Mouse (Mus musculus) lung, embryonic 14.5 days (tissue): Measurements from ENCODE around the gene Fkbpl. TPM values are rescaled to one million over a fixed set of nuclear protein-coding genes. Genes with fewer than 3 reads are reported as not detected.

Source experiments
- ATAC-seq: fragments of 200-750 bp; cut with Nextera tagmentation; 2 replicates; pipeline ENCODE4 v1.8.0; 2017; ENCODE audit warnings: mild to moderate bottlenecking, moderate TSS enrichment, moderate library complexity; ENCODE audit not compliant: insufficient read depth
- DNase-seq: peaks from one replicate; pipeline ENCODE4 v3.0.0-alpha.2; 2015
- H3K27ac ChIP-seq: fragments of 300-500 bp; sonication (generic); 2 replicates; pipeline ENCODE4 v1.5.1; 2014; ENCODE audit warnings: low read depth, mild to moderate bottlenecking, moderate library complexity
- H3K27me3 ChIP-seq: fragments of 300-500 bp; sonication (generic); 2 replicates; pipeline ENCODE4 v1.6.1; 2014; ENCODE audit warnings: low read length, control low read depth; ENCODE audit not compliant: insufficient read depth
- H3K36me3 ChIP-seq: fragments of 300-500 bp; sonication (generic); 2 replicates; pipeline ENCODE4 v1.6.1; 2014; ENCODE audit warnings: control low read depth; ENCODE audit not compliant: insufficient read depth
- H3K4me1 ChIP-seq: fragments of 300-500 bp; sonication (generic); 2 replicates; pipeline ENCODE4 v1.6.1; 2014; ENCODE audit warnings: antibody characterized with exemption, control low read depth; ENCODE audit not compliant: insufficient read depth
- H3K4me2 ChIP-seq: fragments of 300-500 bp; sonication (generic); 2 replicates; pipeline ENCODE4 v1.6.1; 2014; ENCODE audit warnings: mild to moderate bottlenecking
- H3K4me3 ChIP-seq: fragments of 300-500 bp; sonication (generic); 2 replicates; pipeline ENCODE4 v1.5.1; 2014; ENCODE audit warnings: low read depth, low read length
- H3K9ac ChIP-seq: fragments of 300-500 bp; sonication (generic); 2 replicates; pipeline ENCODE4 v1.6.1; 2014
- H3K9me3 ChIP-seq: fragments of 300-500 bp; sonication (generic); 2 replicates; pipeline ENCODE4 v1.6.1; 2016; ENCODE audit warnings: low read depth, low read length, control low read depth
- CTCF ChIP-seq: IDR thresholded peaks from 2 replicates; pipeline ENCODE4 v1.5.1; 2016; ENCODE audit warnings: antibody characterized with exemption, low read depth
- WGBS: fragments of 180-500 bp; shearing (Covaris S2); extraction: QIAGEN DNeasy Blood & Tissue Kit; methylation state at CpG from one replicate; pipeline ENCODE4 v1.1.7; 2014; 5-methylcytosine and 5-hydroxymethylcytosine counted together
- polyA plus RNA-seq: library from polyadenylated mRNA; unstranded; fragments of >200 nt; fragmentation: Nextera tagmentation; extraction: Ambion mirVana; gene quantifications from 2 replicates; pipeline ENCODE4 v1.2.1, GENCODE M21; 2014

Gene Fkbpl
- polyA plus RNA-seq, 1 experiment from 2014 or later = 11.1 TPM

DNA sequence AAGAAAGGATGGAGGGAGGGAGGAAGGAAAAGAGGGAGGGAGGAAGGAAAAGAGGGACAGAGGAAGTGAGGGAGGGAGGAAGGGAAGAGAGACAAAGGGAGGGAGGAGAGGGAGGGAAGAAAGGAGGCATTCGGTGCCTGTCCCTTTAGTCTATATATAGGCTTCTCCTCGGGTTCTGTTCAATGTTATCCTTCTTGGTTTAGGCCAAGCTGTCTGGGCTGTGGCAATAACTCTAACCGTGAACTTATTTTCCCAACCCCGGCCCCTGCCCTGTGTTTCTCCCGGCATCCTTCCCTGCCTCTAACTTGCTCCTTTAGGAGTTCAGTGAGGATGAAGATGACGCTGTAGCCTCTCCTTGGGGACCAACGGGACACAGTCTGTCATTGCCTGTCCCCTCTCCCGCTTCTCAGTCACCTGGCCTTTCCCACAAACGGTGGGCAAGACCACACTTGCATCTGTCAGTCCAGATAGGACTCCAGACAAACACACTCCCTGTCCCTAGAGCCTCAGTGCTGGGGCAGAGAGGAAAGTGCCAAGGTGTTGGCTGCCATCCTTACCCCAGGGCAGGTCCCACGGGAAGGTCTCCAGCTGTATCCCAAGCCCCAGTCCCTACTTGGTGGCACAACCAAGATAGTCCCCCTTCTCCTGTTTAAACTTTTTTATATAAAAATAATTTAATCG is 30.1 kb downstream of the Fkbpl start:
- H3K4me3 ChIP-seq = no peak overlapping the region
- H3K4me2 ChIP-seq = no peak overlapping the region
- DNase-seq = no peak
- no peak overlapping the region for H3K27ac ChIP-seq
- no peak for ATAC-seq
- no peaks in the 10 kb centered on the region; the same call in 1 of the 2 replicates for H3K4me1 ChIP-seq
- no peaks in the 10 kb centered on the region for H3K9me3 ChIP-seq
- no peak overlapping the region for H3K9ac ChIP-seq
- WGBS = 39% methylated on average over 11 of the region's 11 CpGs
- no peaks in the 10 kb centered on the region for H3K36me3 ChIP-seq
- TF ChIP-seq CTCF = no peak
- peaks cover 63% of the 10 kb centered on the region for H3K27me3 ChIP-seq

- Histone ChIP-seq H3K36me3 (no peaks in the 10 kb centered on the region), H3K4me2 (no peak overlapping the region), H3K4me1 (no peaks in the 10 kb centered on the region; the same call in 1 of the 2 replicates), H3K27ac (no peak overlapping the region), H3K4me3 (no peak overlapping the region), H3K27me3 (peaks cover 62% of the 10 kb centered on the region), H3K9ac (no peak overlapping the region), H3K9me3 (no peaks in the 10 kb centered on the region)
- 34% methylated on average over 13 of the region's 13 CpGs for WGBS
- no peak for TF ChIP-seq CTCF
- no peak for DNase-seq
- no peak for ATAC-seq
Measured at GRCm38 (mm10) chr17:34675205-34676092, 30.9 kb downstream of the Fkbpl start.

DNA sequence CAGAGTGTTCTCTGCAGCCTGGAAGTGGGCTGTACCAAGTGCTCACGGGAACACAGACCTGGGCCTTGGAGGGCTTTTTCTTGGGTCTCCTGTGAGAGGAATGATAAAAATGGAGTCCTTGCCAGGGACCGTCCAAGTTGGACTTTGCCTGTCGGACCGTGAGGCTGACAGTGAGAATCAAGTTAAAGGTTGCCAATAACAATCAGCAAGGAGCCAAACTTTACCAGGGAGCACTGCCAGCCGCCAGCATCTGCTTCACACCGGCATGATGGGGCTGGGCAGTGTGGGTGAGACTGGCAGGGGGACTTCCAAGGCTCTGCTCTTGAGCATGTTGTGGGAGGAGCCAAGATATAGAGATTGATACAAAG is 31.5 kb downstream of the Fkbpl start:
- Histone ChIP-seq H3K4me3 (no peak overlapping the region), H3K9ac (no peak overlapping the region)
- no peak for TF ChIP-seq CTCF

GRCm38 (mm10) chr17:34676671-34677070 is 32.1 kb downstream of the Fkbpl start:
- Histone ChIP-seq H3K4me1 (peaks cover under 1% of the 10 kb centered on the region; the same call in 1 of the 2 replicates), H3K9ac (no peak overlapping the region), H3K36me3 (no peaks in the 10 kb centered on the region), H3K9me3 (no peaks in the 10 kb centered on the region), H3K4me3 (no peak overlapping the region), H3K27me3 (peaks cover 50% of the 10 kb centered on the region), H3K4me2 (no peak overlapping the region), H3K27ac (no peak overlapping the region)
- DNase-seq = no peak
- ATAC-seq = no peak
- 63% methylated on average over 12 of the region's 12 CpGs for WGBS
- TF ChIP-seq CTCF = no peak

More for the DNA sequence above, 31.5 kb downstream of the Fkbpl start:
- Histone ChIP-seq H3K27ac (no peak overlapping the region), H3K27me3 (peaks cover 56% of the 10 kb centered on the region), H3K36me3 (no peaks in the 10 kb centered on the region), H3K4me1 (no peaks in the 10 kb centered on the region; the same call in 1 of the 2 replicates), H3K9me3 (no peaks in the 10 kb centered on the region), H3K4me2 (no peak overlapping the region)
- ATAC-seq = no peak
- 59% methylated on average over 6 of the region's 6 CpGs for WGBS
- no peak for DNase-seq

DNA sequence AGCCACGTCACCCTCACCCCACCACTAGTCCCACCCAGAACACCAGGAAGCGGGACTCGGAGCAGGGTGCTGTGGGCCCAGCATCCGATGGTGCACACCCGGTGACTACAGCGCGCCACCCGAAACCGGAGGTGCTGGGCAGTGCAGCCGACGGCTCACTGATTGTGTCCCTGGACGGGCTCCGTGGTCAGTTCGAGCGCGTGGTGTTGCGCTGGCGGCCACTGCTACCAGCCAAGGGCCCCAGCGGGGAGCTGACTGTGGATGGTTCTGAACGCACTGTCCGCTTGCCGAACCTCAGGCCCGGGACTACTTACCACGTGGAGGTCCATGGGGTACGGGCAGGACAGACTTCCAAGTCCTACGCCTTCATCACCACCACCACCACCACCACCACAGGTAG is 35.6 kb downstream of the Fkbpl start:
- no peak overlapping the region for H3K27ac ChIP-seq
- H3K4me2 ChIP-seq = no peak overlapping the region
- no peak overlapping the region for H3K9ac ChIP-seq
- no peak for DNase-seq
- H3K9me3 ChIP-seq = no peaks in the 10 kb centered on the region
- peaks cover 18% of the 10 kb centered on the region; the same call in 1 of the 2 replicates for H3K4me1 ChIP-seq
- 76% methylated on average over 26 of the region's 26 CpGs for WGBS
- TF ChIP-seq CTCF = no peak
- H3K36me3 ChIP-seq = no peaks in the 10 kb centered on the region
- ATAC-seq = no peak
- H3K4me3 ChIP-seq = no peak overlapping the region
- H3K27me3 ChIP-seq = peaks cover 19% of the 10 kb centered on the region

DNA sequence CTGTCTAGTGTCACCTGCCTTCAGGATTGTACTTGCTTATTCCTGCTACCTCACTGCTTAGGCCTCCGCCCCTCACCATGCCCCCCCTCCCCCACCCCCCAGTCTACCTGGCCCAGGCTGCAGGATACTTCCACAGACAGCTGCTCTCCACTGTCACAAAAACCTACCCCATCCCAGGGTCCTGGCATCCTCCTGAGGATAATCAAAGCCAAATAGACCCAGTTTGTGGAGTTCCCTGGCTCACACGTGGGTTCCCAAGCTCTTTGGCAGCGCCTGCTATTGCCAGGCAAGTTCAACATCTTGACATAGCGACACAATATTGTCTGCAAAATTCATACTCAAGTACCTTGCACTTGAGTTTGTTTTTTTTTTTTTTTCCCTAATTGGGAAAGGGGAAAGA is 36.1 kb downstream of the Fkbpl start:
- Histone ChIP-seq H3K4me3 (no peak overlapping the region), H3K36me3 (no peaks in the 10 kb centered on the region), H3K27ac (no peak overlapping the region), H3K4me2 (no peak overlapping the region), H3K27me3 (peaks cover 19% of the 10 kb centered on the region), H3K9ac (no peak overlapping the region), H3K9me3 (no peaks in the 10 kb centered on the region), H3K4me1 (peaks cover 22% of the 10 kb centered on the region)
- DNase-seq = no peak
- 71% methylated on average over 4 of the region's 4 CpGs for WGBS
- no peak for TF ChIP-seq CTCF
- ATAC-seq = no peak

DNA sequence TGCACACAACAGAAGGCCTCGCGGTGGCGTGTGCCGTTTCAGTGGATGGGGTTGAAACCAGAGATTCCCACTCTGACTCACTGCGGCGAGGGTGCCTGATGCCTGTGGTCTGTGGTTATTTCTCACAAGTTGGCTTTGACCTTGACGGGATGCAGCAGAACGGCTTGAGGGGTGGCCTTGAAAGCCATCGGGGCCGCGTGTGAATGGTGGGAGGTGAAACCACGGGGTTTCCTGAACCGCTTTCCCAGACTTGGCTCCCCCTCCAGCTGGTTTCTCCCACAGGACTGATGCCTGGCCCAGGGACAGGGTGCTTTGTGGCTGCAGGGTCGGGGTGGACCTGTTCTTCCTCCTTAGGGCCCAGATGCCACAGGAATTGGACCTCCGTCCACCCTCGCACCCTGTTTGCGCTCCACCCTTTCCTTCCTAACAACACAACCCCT is 36.6 kb downstream of the Fkbpl start:
- WGBS = 66% methylated on average over 17 of the region's 17 CpGs
- DNase-seq = no peak
- TF ChIP-seq CTCF = no peak
- no peak overlapping the region for H3K27ac ChIP-seq
- no peak overlapping the region for H3K4me3 ChIP-seq
- no peak overlapping the region for H3K4me2 ChIP-seq
- H3K27me3 ChIP-seq = peaks cover 18% of the 10 kb centered on the region
- H3K9ac ChIP-seq = no peak overlapping the region
- H3K4me1 ChIP-seq = peaks cover 26% of the 10 kb centered on the region
- H3K36me3 ChIP-seq = no peaks in the 10 kb centered on the region
- no peaks in the 10 kb centered on the region for H3K9me3 ChIP-seq
- ATAC-seq = no peak
